Mouse (Mus musculus) splenic B cell, adult 2 months (primary cell): Measurements from ENCODE around the gene Prmt6.

Experiments used
- DNase-seq: peaks from one replicate; pipeline ENCODE4 v3.0.0-alpha.2; 2011; ENCODE audit warnings: low read depth, low spot score
- H3K27me3 ChIP-seq: 2 replicates; pipeline ENCODE4 v1.6.1; 2012; ENCODE audit warnings: mild to moderate bottlenecking, low read length, moderate library complexity, mixed read lengths; ENCODE audit not compliant: control insufficient read depth, poor library complexity, insufficient read depth, severe bottlenecking
- H3K36me3 ChIP-seq: 2 replicates; pipeline ENCODE4 v1.6.1; 2012; ENCODE audit warnings: mild to moderate bottlenecking, low read length, moderate library complexity, mixed read lengths; ENCODE audit not compliant: control insufficient read depth, poor library complexity, insufficient read depth, severe bottlenecking

Gene Prmt6

GRCm38 (mm10) chr3:110250839-110251700 lies at the start of gene Prmt6:
TSS of gene Prmt6 (minus strand) at chr3:110250998.
- Histone ChIP-seq H3K27me3 (no peaks in the 10 kb centered on the region), H3K36me3 (peaks cover 2% of the 10 kb centered on the region)
- DNase-seq = peak; percentile 85

DNA sequence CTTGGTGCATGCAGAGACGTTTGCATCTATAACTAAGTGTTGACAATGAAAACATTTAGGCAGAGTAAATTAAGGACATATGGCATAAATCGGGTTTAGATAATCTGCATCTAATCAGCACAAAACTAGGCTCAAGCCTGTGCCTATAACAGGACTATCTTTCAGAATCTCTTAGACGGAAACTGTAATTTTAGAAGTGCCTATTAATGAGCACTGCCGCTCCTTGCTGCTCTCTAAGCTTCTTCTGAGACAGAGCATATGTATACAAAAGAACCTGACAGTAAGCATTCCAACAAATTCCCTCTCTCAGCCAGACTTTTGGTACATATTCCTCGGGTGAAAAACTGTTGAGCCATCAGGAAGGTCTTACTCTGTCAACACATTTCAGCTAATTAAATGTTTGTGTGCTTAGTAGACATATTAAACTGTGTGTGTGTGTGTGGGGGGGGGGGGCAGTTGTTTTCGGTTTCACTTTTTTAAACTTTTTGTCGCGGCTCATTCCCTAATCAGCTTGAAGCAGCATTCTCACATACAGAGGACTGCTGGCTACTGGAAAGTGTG lies 39.8 kb upstream of the Prmt6 start:
- no peak for DNase-seq
- Histone ChIP-seq H3K27me3 (no peaks in the 10 kb centered on the region), H3K36me3 (no peaks in the 10 kb centered on the region)

DNA sequence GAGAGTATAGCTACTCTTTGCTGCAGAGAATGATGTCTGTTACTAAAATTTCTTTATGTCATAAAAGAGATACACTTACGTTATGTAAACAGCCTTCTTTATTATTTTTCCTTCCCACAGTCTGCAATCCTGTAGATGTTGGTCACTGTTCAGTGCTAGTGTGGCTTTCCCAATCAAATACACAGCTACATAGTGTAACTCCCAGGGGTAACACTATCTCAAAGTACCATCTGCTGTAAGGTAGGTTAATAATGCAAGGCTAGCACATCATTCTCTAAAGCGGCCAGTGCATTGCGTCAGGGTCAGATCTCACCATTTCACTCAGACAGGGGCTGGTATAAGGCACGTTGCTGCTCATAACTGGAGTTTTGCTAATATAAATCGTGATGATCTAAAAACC lies 31.9 kb upstream of the Prmt6 start:
- Histone ChIP-seq H3K27me3 (no peaks in the 10 kb centered on the region), H3K36me3 (no peaks in the 10 kb centered on the region)
- DNase-seq = no peak

DNA sequence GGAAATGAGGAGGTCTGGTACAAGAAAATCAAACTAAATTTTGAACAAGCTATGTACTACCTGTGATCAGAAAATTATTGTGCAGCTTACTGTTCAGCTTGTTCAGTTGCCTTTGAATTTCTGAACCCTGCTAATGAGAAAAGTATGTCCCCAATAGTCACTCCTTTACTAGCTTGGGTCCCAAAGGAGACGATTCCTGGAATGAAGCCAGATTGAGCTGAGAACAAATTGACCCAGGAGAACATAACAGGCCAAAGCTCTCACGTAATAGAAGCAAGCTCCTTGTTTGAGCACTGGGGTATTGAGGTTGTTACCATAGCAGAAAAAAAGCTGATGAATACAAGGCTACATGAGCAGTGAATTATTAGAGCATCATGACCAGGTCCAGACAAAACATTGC lies 17.0 kb upstream of the Prmt6 start:
- H3K27me3 ChIP-seq = no peaks in the 10 kb centered on the region
- no peaks in the 10 kb centered on the region for H3K36me3 ChIP-seq
- DNase-seq = no peak

GRCm38 (mm10) chr3:110253105-110253504 lies 2.3 kb upstream of the Prmt6 start:
- no peak for DNase-seq
- Histone ChIP-seq H3K36me3 (no peaks in the 10 kb centered on the region), H3K27me3 (no peaks in the 10 kb centered on the region)

- peak; percentile 54 for DNase-seq
- Histone ChIP-seq H3K27me3 (no peaks in the 10 kb centered on the region), H3K36me3 (peaks cover 4% of the 10 kb centered on the region)
These were observed 633 bp downstream of the Prmt6 start for GRCm38 (mm10) chr3:110249891-110250838.

GRCm38 (mm10) chr3:110236819-110237463 lies 13.9 kb downstream of the Prmt6 start:
- no peak for DNase-seq
- Histone ChIP-seq H3K36me3 (no peaks in the 10 kb centered on the region), H3K27me3 (no peaks in the 10 kb centered on the region)
